Mouse (Mus musculus) myocyte (in vitro differentiated cells): Measurements from ENCODE around the gene Lcp2.

ENCODE experiments used
- CEBPB ChIP-seq: IDR thresholded peaks from 2 replicates; pipeline ENCODE4 v1.6.1; 2011; ENCODE audit warnings: mild to moderate bottlenecking, moderate library complexity; ENCODE audit not compliant: poor library complexity, insufficient read depth, severe bottlenecking
- E2F4 ChIP-seq: IDR thresholded peaks from one replicate; pipeline ENCODE4 v1.6.1; 2011; ENCODE audit warnings: mild to moderate bottlenecking, control low read depth, moderate library complexity; ENCODE audit not compliant: insufficient read depth
- MAX ChIP-seq: IDR thresholded peaks from one replicate; pipeline ENCODE4 v1.6.1; 2011; ENCODE audit warnings: low read depth, mild to moderate bottlenecking, control low read depth
- MYOD1 ChIP-seq, 3 experiments: IDR thresholded peaks; one replicate each; pipeline ENCODE4 v1.6.1; 2011; ENCODE audit warnings: control low read depth in 2 of 3, low read depth in 2 of 3, mild to moderate bottlenecking in 2 of 3, moderate library complexity in 1 of 3; ENCODE audit not compliant: insufficient read length in 2 of 3, control insufficient read depth in 1 of 3
- POLR2A ChIP-seq: IDR thresholded peaks from one replicate; pipeline ENCODE4 v1.6.1; 2011; ENCODE audit warnings: low read depth, mild to moderate bottlenecking, control low read depth, moderate library complexity; ENCODE audit not compliant: insufficient read length
- SRF ChIP-seq: IDR thresholded peaks from one replicate; pipeline ENCODE4 v1.6.1; 2011; ENCODE audit warnings: low read depth; ENCODE audit not compliant: control insufficient read depth, insufficient read length
- TCF12 ChIP-seq: IDR thresholded peaks from one replicate; pipeline ENCODE4 v1.6.1; 2011; ENCODE audit warnings: mild to moderate bottlenecking, control low read depth; ENCODE audit not compliant: poor library complexity, insufficient read depth, severe bottlenecking
- TCF3 ChIP-seq: IDR thresholded peaks from one replicate; pipeline ENCODE4 v1.6.1; 2011; ENCODE audit warnings: low read depth, control low read depth; ENCODE audit not compliant: insufficient read length
- USF1 ChIP-seq: IDR thresholded peaks from one replicate; pipeline ENCODE4 v1.6.1; 2011; ENCODE audit warnings: low read depth, mild to moderate bottlenecking, control low read depth, moderate library complexity

DNA sequence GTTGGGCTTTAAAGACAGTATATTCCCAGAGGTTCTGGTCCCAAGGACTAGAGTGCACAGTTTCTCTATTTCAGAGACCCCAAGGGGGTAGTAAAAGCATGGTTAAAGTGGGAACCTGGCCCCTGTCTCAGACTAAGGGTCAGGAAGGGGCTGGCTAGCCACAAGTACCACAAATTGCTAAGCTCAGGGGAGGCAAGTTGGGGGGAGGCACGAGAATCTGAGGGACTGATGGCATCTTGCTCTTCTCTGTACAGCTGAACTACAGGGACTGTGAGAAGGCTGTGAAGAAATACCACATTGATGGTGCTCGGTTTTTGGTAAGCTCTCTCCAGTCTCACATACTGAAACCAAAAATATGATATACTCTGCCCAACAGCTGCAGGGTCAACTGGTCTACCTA, 3.9 kb downstream of the Lcp2 start:
- TF ChIP-seq E2F4 (no peak), TCF12 (no peak), CEBPB (no peak), MYOD1 (IDR thresholded peaks at IDR 0.05; ENCODE audit: control insufficient read depth in 1 of 3, insufficient read length in 2 of 3, low read depth in 2 of 3) (no peak), USF1 (no peak), POLR2A (no peak), TCF3 (no peak), MAX (no peak), SRF (no peak)
